1 mouse cellular context compared by ENCODE assay signal in the genomic region with DNA sequence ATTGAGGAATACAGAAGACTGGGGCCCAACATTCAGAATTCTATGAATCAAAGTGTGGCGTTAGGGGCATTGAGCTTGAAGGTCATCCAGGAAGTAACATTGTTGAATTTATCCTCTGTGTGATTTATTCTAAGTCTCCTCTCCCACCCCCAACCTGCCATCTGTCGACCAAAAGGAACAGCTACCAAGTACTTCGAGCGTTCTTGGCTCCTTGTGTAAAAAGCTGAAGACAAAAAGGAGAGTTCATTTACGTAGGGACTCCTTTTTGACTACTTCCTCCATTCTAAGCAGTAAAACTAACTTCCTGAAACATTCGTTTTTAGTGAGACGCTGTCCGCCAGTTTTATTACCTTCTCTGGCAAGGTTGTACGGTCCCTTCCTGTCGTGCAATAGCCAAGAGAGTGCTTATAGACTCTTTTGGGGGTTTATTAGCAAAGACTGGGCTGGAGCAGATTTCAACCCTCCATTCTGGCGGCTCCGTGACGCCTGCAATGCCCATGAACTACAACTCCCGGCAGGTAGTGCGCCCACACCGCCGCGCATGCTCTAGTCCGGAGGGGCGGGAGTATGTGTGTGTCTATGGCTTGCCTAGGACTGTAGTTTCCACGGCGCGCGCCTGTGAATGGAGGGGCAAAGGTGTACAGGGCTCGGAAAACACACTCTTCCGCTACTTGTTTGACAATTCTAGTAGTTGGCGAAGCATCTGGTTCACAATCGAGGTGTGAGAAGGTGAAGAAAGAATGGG.
TF ChIP-seq lines count a peak whose summit lies in the region.

No protein-coding gene starts in this region.

TF ChIP-seq in C2C12, 6 proteins besides CTCF, POLR2A, EP300 and RAD21:
- TF ChIP-seq MAX (IDR thresholded peaks at IDR 0.05) (no peak), MYOG (IDR thresholded peaks at IDR 0.05; ENCODE audit: control insufficient read depth, extremely low read depth, insufficient read length) (no peak), MYOD1 (IDR thresholded peaks at IDR 0.05; ENCODE audit: control insufficient read depth, insufficient read length, low read depth) (no peak)
TF ChIP-seq in C2C12: peak in this region for 0.
